Mouse (Mus musculus) activated CD4-positive, CD25-positive, alpha-beta regulatory T cell, adult 4 months (primary cell): ENCODE results near the gene Sec24d. TPM values are rescaled to one million over a fixed set of nuclear protein-coding genes. Genes with fewer than 3 reads are reported as not detected.

ENCODE experiments used
- ATAC-seq: one replicate; pipeline ENCODE4 v1.8.0; 2017
- polyA plus RNA-seq, 2 experiments: library from polyadenylated mRNA; unstranded; fragments of 100-300 nt; shearing (Covaris generic); gene quantifications; one replicate each; pipeline ENCODE4 v1.2.1; 2017

Gene Sec24d
- 10 to 100 TPM; 12.8 to 19.5 TPM for polyA plus RNA-seq

DNA sequence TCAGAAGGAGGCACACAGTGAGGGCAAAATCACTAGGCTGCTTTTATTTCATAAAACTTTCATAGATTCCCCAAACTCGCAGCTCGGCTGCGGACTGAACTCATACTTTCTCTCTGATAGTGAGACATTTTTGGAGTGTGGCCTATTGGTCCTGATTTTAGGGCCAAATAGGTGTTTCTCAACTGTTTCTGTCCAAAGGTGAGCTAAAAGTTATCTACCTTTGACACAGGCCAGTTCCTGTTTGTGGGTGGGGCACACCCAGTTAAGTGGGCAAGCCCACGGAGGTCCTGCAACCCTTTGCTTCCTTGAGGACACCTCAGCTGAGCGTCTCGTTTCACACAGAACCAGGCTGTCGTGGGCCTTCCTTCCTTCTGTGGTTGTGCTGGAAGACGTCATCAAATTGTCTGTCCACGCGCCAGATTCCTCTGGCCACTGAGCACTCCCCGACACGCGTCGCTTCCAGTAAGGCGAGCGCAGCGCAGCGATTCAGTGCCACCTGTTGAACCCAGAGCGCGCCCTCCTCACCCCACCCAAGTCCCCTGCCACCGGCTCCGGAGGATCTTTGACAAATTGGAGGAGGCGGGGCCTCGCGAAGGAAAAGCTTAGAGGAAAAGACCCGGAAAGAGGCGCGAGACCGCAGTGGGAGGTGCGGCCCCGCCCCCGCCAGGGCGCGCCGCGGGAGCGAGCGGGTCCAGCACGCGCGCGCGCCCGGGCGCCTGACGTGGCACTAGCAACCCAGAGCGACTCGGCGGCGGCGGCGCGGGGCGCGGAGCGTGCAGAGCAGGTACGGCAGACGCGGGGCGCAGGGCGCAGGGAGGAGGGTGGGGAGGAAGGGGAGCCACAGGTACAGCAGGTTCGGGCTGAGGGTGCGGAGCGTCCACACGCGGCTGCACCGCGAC lies at the start of gene Sec24d:
TSS of gene Sec24d (plus strand) at position 703 of the 899 bp plus-strand sequence.
- peak; percentile 79 for ATAC-seq

DNA sequence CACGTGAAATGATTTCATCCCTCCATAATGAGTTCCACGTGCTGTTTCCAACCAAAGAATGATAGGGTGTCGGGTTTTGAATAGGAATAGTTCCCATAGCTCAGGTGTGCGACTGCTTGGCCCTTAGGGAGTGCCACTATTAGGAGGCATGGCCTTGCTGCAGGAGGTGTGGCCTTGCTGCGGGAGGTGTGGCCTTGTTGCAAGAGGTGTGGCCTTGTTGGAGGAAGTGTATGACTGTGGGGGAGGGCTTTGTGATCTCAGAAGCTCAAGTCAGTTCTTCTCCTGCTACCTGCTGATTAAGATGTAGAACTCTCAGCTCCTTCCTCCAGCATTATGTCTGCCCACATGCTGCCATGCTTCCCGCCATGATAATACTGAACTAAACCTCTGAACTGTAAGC lies 48.6 kb upstream of the Sec24d start:
- no peak for ATAC-seq

DNA sequence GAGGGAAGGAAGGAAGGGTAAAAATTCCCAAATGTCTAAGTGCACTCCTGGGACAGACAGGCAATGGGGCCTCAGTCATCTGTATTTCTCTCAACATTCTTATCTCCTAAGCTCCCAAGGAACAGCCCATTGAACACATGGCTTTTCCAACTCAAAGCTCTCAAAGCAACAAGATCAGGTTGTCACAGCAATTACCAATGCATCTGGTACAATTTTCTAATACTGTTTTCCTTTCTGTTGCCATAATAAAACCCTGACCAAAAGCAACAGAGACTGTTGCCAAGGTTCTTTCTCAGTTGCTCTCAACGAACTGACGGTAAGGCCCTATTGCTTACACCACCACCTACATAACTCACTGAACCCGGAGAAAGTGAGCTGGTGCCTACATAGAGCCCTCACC lies 40.0 kb upstream of the Sec24d start:
- ATAC-seq: no peak

DNA sequence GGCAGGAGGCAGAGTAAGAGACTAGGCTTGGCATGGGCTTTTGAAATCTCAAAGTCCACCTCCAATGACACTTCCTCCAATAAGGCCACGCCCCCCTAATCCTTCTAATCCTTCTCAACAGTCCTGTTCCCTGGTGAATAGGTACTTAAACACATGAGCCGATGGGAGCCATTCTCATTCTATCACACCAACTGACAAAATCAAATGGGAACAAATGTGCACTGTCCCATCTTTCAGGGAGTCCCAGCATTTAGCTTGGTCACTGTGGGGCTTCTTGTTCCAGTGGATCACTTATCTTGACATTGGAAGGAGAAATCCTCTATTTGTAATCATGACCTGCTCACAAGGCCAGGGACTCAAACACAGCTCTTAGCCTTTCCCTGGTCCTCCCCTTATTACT lies 35.6 kb upstream of the Sec24d start:
- no peak for ATAC-seq

DNA sequence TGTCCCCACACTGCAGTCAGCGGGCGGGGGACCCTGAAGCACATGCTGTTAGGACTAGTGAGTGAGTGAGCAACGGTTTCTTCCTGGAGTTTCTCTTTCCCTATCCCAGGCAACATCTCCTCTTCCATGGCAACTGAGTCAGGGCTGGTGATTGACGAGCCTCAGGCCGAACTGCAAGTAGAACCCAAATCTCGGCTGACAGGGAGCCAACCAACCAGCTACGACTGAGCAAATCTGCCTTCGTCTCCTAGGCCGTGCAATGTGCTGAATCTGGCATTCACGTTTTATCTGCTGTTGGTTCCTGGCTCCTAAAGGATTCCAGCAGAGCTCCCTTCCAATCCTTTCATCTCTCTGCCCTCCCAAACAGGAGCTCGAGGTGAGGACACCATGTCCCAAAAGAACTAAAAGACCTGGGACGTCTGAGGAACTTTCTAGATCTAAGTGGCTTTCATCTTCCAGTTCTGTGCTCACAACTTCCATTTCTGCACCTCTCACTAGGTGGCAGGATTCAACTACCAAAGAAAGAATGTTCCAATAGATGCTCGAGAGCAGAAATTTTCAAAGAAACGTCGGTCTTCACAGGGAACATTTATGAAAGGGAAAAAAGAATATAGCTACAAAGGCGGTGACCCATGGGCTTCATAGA lies 32.9 kb upstream of the Sec24d start:
- ATAC-seq: no peak

DNA sequence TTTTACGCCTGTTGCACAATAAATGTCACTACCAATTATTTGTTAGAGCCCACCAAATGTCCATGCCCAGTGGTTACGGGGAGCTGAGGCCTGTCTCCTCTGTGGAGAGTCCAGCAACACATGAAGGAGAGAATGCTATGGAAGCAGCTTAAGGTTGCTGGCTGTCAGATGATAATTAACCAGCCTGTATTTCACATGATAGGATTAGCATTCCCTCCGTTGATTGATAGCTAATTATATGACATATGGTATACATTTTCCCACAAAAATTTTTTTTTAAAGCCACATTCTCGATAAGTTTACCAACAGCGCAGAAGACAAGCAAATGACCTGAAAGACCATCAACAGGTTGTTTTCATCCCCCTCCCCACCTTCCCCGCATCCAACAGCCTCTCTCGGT lies 31.8 kb upstream of the Sec24d start:
- no peak for ATAC-seq

DNA sequence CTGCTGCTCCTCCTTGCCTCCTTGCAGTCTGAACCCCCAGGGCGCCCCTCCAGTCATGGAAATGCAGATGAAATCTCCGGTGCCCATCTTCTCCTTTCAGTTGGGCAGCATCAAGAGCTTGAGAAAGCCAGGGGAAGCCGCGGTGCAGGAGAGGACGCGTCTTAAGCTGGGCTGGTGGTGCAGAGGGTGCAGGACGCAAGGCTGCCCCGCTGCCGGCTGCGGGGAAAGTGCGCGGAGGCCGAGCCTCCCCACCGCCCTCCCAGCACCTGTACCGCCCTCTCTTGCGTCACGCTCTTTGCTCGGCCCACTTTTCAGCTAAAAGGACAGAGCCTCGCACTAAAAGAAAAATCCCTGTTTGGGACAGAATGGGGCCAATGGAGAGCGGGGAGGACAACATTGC lies 31.3 kb upstream of the Sec24d start, which contains the start of gene Synpo2:
TSS of gene Synpo2 (minus strand) at position 229 of the 400 bp plus-strand sequence.
- no peak for ATAC-seq

DNA sequence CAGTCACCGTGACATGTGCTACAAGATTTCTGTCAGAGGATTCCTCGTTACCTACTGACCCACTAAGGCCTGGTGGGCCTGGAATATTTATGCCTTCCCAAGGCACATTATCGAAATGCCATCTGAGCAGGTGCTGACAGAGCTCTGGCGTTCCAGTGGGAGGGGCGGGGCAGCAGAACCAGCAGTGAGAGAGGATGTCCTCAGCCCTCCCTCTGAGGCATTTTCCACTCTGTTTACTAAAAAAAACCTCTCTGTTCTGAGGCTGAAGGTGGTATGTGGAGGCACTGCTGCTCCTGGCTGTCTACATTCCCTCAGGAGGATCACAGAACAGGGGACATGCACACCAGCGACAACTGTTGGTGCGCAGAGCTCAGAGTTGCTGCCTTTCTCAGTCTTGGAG lies 30.2 kb upstream of the Sec24d start:
- ATAC-seq: no peak

DNA sequence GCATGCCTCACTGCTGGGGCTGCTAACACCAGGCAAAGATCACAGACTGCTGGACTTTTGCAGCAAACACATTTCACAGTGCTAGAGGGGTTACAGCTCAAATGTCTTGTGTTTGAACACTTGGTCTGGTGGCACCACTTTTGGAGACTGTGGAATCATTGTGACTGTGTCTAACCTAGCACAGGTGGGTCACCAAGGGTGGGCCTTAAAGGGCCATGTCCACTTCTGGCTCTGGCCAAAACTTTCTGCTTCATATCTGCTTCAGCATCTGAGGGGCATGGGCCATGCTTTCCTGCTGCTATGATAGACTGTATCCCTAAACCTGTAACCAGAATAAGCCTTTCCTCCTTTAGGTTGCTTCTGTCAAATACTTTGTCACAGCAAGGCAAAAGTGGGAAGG lies 29.8 kb upstream of the Sec24d start:
- no peak for ATAC-seq

DNA sequence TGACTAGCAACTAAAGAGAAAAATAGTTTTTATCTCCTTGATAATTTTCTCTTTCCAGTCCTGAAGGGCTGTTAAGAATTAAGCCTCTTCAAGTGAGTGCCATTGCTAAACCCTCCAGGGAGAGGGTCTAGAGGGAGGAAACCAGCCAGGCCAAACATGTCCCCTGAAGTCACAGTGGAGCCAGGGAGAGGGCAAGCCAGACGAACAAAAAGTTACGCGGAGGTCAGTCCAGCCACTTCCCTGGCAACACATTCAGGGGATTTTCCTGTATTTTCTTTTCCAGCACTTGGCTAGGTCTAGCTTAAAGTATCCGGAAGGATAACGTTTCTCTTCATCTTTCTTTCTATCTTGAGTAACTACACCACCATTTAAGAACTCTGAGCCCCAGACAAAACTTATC lies 22.9 kb upstream of the Sec24d start:
- no peak for ATAC-seq

DNA sequence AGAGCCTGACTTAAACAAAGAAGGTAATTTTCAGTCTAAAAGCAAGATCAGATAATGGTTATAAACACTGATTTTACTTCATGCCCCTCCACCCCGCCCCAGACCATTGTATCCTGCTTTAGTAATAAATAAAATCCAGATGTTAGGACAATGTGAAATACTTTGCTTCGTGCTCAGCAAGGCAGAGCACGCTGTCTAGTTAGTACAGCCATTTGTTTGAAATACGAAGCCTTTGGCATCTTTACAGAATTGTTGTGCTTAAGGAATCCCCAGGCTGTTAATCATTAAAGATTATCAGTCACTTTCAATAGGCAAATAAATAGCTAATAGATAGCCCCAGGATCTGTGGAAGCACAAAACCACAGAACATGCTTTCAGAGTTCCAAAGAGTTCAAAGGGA lies 21.6 kb upstream of the Sec24d start:
- no peak for ATAC-seq

DNA sequence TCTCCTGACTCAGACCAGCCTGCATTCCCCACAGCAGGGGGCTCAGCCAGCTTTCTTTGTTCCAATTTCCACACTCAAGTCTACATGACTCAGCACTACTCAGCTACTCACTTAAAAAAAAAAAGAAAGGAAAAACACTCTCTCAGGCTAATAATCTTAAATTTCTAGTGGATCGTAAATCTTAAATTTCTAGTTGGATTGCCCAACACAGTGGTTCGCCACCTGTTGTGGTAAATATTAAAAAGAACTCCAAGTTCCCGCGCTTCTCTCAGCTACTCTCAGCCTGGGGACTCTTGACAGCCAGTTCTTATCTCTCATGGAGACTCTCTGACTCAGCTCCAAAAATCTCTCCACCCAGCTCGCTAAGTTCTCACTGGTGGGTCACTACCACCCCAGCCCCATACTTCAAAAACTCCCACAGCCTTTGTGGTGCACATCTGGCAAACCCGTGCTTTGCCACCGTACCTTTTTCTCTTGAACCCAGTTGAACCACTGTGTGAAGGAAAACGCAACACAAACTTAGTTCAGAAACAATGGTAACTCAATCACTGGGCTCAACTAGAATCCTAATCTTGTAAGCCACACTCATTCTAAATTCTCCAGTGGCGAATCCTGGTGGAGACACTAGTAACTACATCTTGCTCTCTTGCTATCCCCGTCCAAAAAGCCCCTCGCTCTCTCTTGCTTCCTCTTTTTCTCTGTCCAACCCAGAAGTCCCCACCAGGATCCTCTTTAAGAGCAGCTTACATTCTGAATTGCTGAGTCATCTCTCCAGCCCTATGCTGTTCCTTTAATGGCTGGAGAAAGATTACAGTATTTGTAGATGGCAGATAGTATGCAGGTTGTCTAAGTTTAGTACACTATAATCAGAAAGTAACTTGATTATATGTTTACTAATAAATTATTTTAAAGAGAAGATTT lies 10.8 kb upstream of the Sec24d start:
- ATAC-seq: no peak

DNA sequence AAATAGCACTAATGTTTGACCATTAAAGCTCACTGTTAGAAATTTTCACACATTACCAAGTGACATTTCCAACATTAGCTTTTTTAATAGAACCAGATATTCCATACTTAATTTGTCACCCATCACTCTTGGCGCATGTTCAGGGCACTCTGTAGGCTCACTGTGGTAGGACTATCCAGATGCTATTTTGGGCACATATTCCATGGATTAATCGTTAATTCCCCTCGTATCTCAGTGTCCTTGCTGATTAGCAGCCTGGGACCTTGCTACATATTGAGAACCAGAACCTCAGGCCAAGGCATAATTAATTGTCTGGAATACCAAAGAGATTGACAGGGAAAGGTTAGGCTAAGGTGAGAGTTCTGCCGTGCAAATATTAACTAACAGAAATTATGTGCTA lies 8.5 kb upstream of the Sec24d start:
- ATAC-seq: no peak

DNA sequence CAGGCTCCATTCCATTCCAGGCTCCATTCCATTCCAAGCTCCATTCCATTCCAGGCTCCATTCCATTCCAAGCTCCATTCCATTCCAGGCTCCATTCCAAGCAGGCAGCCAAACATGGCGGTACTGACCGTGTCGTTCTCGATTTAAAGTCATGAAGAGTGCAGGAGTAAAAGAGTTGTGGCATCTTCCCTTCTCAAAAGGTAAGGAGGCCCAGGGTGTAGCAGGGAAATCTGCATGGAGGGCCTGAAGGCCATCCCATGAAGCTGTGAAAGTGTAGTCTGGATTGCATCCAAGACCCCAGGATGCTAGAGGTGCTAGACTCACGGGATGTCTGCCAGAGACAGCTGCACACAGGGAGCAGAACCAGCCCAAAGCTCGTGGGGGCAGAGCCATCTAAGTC lies 2.5 kb upstream of the Sec24d start:
- ATAC-seq: no peak

DNA sequence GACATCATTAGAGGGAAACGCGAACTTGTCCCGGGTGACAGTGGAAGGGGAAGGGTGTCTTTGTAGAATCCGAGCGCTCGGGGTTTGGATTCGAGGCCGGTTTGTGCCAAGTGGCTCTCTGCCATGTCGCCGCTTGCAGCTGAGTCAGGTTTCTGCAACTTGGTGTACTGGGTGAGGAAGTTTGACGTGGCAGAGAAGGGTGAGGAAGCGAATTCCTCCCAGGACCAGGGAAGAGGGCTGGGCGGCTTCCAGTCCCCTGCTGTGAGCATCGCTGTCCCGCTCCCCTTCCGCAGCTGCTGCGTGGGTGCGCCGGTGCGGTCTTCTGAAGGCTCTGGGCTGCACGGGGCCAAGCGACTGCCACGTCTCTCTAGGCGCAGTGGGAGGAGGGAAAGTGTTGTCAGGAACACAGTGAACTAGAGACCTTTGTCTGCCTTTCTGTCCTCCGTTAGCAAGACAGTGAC lies 516 bp downstream of the Sec24d start:
- ATAC-seq: peak; percentile 32

DNA sequence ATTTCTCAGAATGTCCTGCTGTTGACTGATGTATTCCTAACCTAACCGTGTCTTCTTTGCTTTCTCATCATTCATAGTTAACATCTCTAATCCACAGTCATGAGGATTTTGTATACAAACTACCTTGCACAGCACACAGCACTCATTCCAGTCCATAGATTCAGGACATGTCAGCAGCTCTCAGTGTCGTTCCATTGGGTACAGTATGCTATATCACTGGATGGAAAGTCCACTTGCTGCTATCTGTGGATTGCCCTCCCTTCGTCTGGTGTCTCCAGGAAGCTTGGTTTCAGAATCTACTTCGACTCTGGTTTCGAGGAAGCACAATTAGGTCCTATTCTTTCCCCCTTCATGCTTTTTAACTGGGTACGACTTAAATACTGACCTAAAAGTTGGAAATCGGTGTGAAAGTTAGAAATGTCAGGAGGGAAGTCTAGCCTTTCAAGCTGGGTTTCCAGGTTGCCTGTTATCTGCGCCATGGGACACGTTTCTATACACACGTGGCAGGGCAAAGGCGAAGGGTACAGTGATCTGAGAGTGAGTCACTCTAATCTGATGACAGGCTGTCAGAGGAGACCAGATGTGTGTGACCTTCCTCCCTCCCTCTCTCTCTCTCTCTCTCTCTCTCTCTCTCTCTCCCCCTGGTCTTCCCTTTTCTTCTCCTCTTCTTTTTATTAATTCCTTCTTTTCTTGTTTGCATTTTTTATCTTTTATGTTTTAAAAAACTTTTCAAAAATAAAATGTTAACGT lies 15.8 kb downstream of the Sec24d start:
- no peak for ATAC-seq

DNA sequence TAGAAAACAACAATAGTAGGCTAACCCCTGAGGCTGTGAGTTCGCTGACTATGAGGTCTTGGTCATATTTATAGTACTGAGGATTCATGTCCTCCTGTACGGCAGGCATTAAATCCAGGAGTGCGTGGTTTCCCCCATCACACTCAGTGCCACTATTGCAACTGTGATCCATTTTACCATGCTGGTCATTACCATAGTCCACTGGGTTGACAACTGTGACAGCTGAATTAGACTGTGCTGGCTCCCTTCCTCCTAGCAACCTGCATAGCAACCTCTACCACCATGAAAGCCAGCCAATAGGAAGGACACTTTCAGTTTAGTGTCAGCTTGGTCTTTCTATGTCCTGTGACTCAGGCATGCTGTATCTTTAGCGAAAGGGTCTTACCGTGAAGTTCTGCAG lies 17.0 kb downstream of the Sec24d start:
- no peak for ATAC-seq

DNA sequence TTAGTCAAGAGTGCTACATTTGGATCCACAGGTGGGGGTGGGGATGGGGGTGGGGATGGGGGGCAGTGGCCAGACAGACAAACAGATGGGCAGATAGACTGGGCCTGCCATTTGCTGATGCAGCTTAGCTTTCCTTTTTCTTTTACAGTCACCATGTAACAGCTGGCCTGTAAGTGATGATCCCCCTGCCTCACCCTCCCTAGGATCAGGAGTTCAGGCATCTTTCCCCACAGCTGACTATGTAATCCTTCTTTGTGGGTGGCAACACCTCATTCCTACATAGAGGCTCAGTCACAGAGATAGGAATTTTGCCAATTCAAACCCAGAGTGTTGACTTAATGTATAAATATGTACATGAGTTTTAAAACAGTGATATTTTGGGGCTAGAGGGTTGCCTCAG lies 18.4 kb downstream of the Sec24d start:
- ATAC-seq: no peak

DNA sequence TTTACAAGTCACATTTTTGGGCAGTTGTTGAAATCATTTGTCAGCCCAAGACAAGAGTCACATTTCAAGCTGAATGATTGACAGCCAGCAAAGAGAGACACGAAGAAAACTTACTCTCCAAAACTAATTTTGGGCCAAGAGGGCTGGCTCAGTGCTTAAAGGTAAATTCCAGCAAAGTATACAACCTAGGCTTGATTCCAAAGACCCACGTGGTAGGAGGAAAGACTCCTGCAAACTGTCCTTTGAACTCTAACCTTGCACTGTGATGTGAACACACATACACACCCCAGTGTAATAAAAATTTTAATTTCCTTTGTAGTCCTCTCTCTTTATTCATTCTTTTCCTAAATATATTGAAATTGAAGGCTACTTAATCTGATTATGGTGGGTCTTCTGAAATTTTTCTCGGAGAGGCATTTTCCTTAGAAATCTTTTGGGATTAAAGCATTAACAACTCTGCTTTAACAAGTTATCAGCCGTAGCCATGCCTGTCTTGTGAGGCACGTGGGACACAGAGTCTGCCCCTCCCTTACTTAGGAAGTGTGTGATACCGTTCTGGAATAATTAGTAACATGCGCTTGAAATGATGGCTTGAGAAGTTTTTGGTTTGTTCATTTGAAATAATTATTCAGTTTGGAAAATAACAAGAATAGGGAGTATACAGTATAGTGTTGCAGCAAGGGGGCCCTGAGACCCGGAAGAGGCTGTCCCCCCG lies 21.8 kb downstream of the Sec24d start:
- no peak for ATAC-seq

DNA sequence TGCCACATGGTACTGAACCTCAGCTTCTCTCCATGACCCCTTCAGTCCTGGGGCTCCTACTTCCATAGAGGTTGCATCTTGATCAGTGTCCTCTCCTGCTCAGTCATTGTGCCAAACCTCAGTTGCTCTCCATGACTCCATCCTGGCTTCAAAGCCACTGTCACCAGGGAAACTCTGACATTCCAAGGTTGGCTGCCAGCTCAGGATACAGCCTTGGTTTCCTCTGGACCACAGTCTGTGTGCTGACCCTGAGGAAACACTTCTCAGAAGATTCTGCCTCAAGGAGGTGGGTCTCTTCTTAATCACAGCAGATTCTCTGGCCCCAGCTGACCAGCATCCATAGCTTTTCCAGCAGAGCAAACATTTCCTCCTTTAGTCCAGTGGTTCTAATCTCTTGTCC lies 24.4 kb downstream of the Sec24d start:
- no peak for ATAC-seq

DNA sequence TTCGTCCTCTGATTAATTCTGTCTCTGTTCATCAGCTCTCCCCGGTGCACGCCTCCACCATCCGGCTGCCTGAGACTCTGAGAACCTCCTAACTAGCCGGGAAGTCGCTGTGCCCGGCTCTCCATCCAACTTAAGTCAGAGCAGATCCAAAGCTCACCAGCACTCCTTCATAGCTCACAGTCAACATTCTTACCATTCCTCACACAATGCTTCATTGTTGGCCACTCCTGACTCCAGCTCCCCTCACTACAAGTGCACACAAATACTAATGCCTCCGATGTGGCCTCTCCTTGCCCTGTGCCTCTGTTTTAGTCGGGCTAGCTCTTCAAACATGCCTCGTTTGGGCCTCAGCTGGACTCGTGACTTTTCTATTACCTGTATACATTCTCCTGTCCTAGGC lies 29.4 kb downstream of the Sec24d start:
- no peak for ATAC-seq

DNA sequence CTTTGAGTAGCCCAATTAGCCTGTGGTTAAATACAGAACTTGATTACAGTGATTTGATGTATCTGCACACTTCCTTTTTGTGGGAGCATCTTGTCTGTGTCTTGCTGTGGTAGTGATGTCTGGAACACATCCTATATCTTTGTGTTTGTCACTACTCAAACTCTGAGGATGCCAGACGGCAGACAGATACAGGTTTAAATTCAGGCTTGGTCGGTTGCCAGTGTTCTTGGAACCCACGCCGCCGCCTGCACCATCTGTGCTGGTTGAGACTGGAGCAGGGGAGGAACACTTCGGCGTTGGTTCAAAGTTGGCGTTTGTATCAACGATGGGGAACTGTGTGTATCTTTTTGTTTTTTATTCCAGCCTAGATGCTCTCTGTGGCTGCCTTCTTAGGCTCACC lies 31.0 kb downstream of the Sec24d start:
- ATAC-seq: no peak
